Comparison of ENCODE assay signal across 18 mouse cellular contexts in the genomic region with DNA sequence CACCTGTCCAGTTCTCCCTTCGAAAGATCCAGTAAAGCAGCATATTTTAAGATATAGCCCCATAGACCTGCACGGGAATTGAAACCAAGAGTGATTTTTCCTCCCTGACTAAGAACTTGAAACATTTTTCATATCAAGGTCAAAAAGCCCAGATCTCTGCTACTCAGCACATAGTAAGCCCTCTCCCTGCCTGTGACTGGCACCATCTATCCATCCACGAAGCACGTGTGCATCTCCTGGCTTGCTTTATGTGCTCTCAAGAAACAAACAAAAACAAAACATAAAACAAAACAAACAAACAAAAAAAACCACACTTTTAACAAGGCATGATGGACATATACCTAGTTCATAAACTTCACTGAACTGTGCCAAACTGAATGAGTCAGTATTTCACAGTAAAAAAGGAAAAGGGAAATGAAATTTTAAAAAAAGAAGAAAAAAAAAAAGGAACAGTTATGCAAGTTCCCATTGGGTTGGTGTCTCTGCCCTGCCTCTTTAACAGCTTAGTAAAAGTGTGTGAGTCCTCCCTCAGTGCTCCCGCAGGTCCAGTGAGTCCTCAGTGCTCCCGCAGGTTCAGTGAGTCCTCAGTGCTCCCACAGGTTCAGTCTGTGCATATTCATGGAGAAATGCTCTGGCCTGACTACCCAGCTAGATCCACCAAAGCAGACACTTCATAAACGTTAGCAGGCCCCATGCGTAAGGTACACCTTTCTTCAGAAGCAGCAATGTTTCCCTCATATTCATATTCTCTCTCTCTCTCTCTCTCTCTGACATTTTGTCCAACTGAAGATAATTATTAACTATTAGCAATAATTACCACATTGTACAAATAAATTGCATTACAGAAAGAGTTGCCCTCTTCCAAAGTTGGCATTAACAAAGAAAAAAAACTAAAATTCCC.
A peak's percentile ranks its signal among the peaks of the same experiment; 100 is the strongest.
DNase-seq lines count a peak whose midpoint lies in the region; ATAC-seq and TF ChIP-seq lines count a peak whose summit lies in the region.
"Had no signal": no experiment of that assay in that cellular context is flagged by ENCODE, and none has a peak within 500 bp of the region (broad histone marks: within the 10 kb centered on the region; RNA-seq: fewer than 3 reads in every experiment).

No protein-coding gene starts in this region.

- peak; percentile 44 for ATAC-seq in liver, postnatal 0 days
- no peak for ATAC-seq in intestine, postnatal 0 days
- ATAC-seq: forebrain, embryonic 13.5 days had no signal

- no peak for TF ChIP-seq EP300 in liver, postnatal 0 days (IDR thresholded peaks at IDR 0.05; ENCODE audit: low read depth)

- H3K4me1 ChIP-seq in liver, postnatal 0 days (ENCODE audit: insufficient read depth) = peaks cover 46% of the 10 kb centered on the region
- peaks cover 10% of the 10 kb centered on the region; the same call in 1 of the 2 replicates for H3K4me1 ChIP-seq in intestine, postnatal 0 days (replicated peaks; ENCODE audit: control insufficient read depth, insufficient read depth, low read length)
- H3K4me1 ChIP-seq: limb, embryonic 10.5 days; neural tube, embryonic 12.5 days had no signal

- TF ChIP-seq CTCF in gastrocnemius, adult 2 months (IDR thresholded peaks at IDR 0.05) = no peak
- TF ChIP-seq CTCF in liver, postnatal 0 days (IDR thresholded peaks at IDR 0.05; ENCODE audit: low read depth) = no peak
- TF ChIP-seq CTCF in intestine, postnatal 0 days (IDR thresholded peaks at IDR 0.05; ENCODE audit: low read depth) = no peak

- H3K27me3 ChIP-seq in liver, postnatal 0 days (ENCODE audit: insufficient read depth, low read length) = no peaks in the 10 kb centered on the region
- no peaks in the 10 kb centered on the region for H3K27me3 ChIP-seq in intestine, postnatal 0 days (replicated peaks; ENCODE audit: control insufficient read depth, insufficient read depth, low read length)
- H3K27me3 ChIP-seq: forebrain, embryonic 13.5 days; neural tube, embryonic 12.5 days had no signal

- 71% methylated on average over 8 of the region's 8 CpGs for WGBS in liver, postnatal 0 days (ENCODE audit: insufficient replicate concordance)
- 73% methylated on average over 8 of the region's 8 CpGs for WGBS in intestine, postnatal 0 days

- H3K36me3 ChIP-seq in liver, postnatal 0 days (replicated peaks; ENCODE audit: insufficient read depth, low read length) = no peaks in the 10 kb centered on the region
- H3K36me3 ChIP-seq in intestine, postnatal 0 days (ENCODE audit: control insufficient read depth, insufficient read depth) = no peaks in the 10 kb centered on the region
- H3K36me3 ChIP-seq: limb, embryonic 10.5 days; neural tube, embryonic 12.5 days; stomach, embryonic 15.5 days had no signal

- no peak overlapping the region for H3K4me3 ChIP-seq in gastrocnemius, adult 2 months
- no peak overlapping the region for H3K4me3 ChIP-seq in liver, postnatal 0 days (ENCODE audit: low read depth, low read length)
- H3K4me3 ChIP-seq in intestine, postnatal 0 days (ENCODE audit: low read depth, low read length) = no peak overlapping the region
- H3K4me3 ChIP-seq: forebrain, embryonic 13.5 days; limb, embryonic 10.5 days; neural tube, embryonic 12.5 days; stomach, embryonic 15.5 days had no signal

- H3K4me2 ChIP-seq in liver, postnatal 0 days (ENCODE audit: low read depth, low read length) = peak overlapping the region; percentile 40; the same call in 1 of the 2 replicates
- H3K4me2 ChIP-seq in intestine, postnatal 0 days (replicated peaks; ENCODE audit: low read depth) = no peak overlapping the region
- H3K4me2 ChIP-seq: forebrain, embryonic 13.5 days; heart, embryonic 11.5 days; neural tube, embryonic 12.5 days; stomach, embryonic 15.5 days had no signal

- no peak overlapping the region for H3K9ac ChIP-seq in liver, postnatal 0 days (replicated peaks)
- no peak overlapping the region for H3K9ac ChIP-seq in intestine, postnatal 0 days (ENCODE audit: low read depth, low read length)
- H3K9ac ChIP-seq: forebrain, embryonic 13.5 days; neural tube, embryonic 12.5 days; stomach, embryonic 15.5 days had no signal

- H3K27ac ChIP-seq in gastrocnemius, adult 2 months = peak overlapping the region; percentile 70
- peak overlapping the region; percentile 69 for H3K27ac ChIP-seq in liver, postnatal 0 days (ENCODE audit: low read depth)
- H3K27ac ChIP-seq in intestine, postnatal 0 days (ENCODE audit: low read depth, low read length) = 0 out of 2 replicates have a peak overlapping the region, but pooled peaks have one; percentile 94
- H3K27ac ChIP-seq: forebrain, embryonic 13.5 days; limb, embryonic 10.5 days; neural tube, embryonic 12.5 days had no signal

- DNase-seq in gastrocnemius, adult 2 months = no peak
- no peak for DNase-seq in gastrocnemius, postnatal 36 days
- no peak for DNase-seq in liver, postnatal 0 days
- DNase-seq in liver = no peak
- DNase-seq in heart, adult 11 months = no peak
- no peak for DNase-seq in cerebellum, adult 8-10 months
- DNase-seq in cerebellum, adult 11 months = no peak
- DNase-seq: embryo, embryonic 11 days; heart, postnatal 4 days; kidney, postnatal 4 days; lung, adult 18-20 months; right cerebral cortex, postnatal 4 days had no signal

- H3K9me3 ChIP-seq in liver, postnatal 0 days (ENCODE audit: low read length) = no peaks in the 10 kb centered on the region
- no peaks in the 10 kb centered on the region for H3K9me3 ChIP-seq in intestine, postnatal 0 days (ENCODE audit: control insufficient read depth)
- H3K9me3 ChIP-seq: forebrain, embryonic 13.5 days; limb, embryonic 10.5 days; neural tube, embryonic 12.5 days; stomach, embryonic 15.5 days had no signal

- intact Hi-C loops in gastrocnemius, adult 2 months (cut with DNase I) = no loop called here
- intact Hi-C loops in gastrocnemius, postnatal 36 days (cut with DNase I) = no loop called here
